Mouse (Mus musculus): ENCODE measurements at regions not wholly inside any gene's neighbourhood (a gene's known extent, or its start where the extent isn't known, plus 50 kb on each side); places are given as distances from the start of the nearest gene placed in this dataset.
"Not testable (repeated sequence)": the region's sequence is repeated elsewhere in the genome, so short reads cannot be mapped to it uniquely, and the experiment has no call there.

GRCm38 (mm10) chr16:57923447-57924129 lies 169.1 kb upstream of the Col8a1 start:
- DNase-seq (ENCODE audit: low spot score in 2 of 2), result no peak

- no peak for DNase-seq (ENCODE audit: low spot score in 2 of 2)
These were observed 169.6 kb upstream of the Col8a1 start for GRCm38 (mm10) chr16:57924130-57924495.

- DNase-seq (ENCODE audit: low spot score in 2 of 2), result peak in 1 of 2 experiments; percentile 34
These were observed 173.3 kb upstream of the Col8a1 start for GRCm38 (mm10) chr16:57927816-57928215.

GRCm38 (mm10) chr16:57928301-57928700 lies 173.8 kb upstream of the Col8a1 start:
- DNase-seq (ENCODE audit: low spot score in 2 of 2), result peak in 1 of 2 experiments; percentile 31

- no peak for DNase-seq (ENCODE audit: low spot score in 2 of 2)
These were observed 174.7 kb upstream of the Col8a1 start for GRCm38 (mm10) chr16:57929151-57929764.

GRCm38 (mm10) chr16:57945404-57945803 lies 190.9 kb upstream of the Col8a1 start:
- no peak for DNase-seq (ENCODE audit: low spot score in 2 of 2)

- no peak for DNase-seq (ENCODE audit: low spot score in 2 of 2)
These were observed 192.8 kb upstream of the Col8a1 start for GRCm38 (mm10) chr16:57947309-57947708.

GRCm38 (mm10) chr16:57949680-57950079 lies 195.1 kb upstream of the Col8a1 start:
- no peak for DNase-seq (ENCODE audit: low spot score in 2 of 2)

GRCm38 (mm10) chr16:57970956-57971355 lies 216.4 kb upstream of the Col8a1 start:
- DNase-seq (ENCODE audit: low spot score in 2 of 2), result no peak

GRCm38 (mm10) chr16:57984111-57984510 lies 229.6 kb upstream of the Col8a1 start:
- DNase-seq (ENCODE audit: low spot score in 2 of 2), result no peak

- DNase-seq (ENCODE audit: low spot score in 2 of 2), result no peak
These were observed 251.2 kb upstream of the Col8a1 start for GRCm38 (mm10) chr16:58005740-58006139.

GRCm38 (mm10) chr16:58013557-58013956 lies 259.0 kb upstream of the Col8a1 start:
- no peak for DNase-seq (ENCODE audit: low spot score in 2 of 2)

- no peak for DNase-seq (ENCODE audit: low spot score in 2 of 2)
These were observed 273.0 kb upstream of the Col8a1 start for GRCm38 (mm10) chr16:58027525-58027924.

- not testable (repeated sequence) for DNase-seq (ENCODE audit: low spot score in 2 of 2)
These were observed 274.0 kb upstream of the Col8a1 start for GRCm38 (mm10) chr16:58028541-58028940.

GRCm38 (mm10) chr16:58029674-58030073 lies 275.1 kb upstream of the Col8a1 start:
- no peak for DNase-seq (ENCODE audit: low spot score in 2 of 2)

GRCm38 (mm10) chr16:58068654-58069271 lies 314.2 kb upstream of the Col8a1 start:
- DNase-seq (ENCODE audit: low spot score in 2 of 2), result no peak

GRCm38 (mm10) chr16:58072441-58072840 lies 317.9 kb upstream of the Col8a1 start:
- no peak for DNase-seq (ENCODE audit: low spot score in 2 of 2)

GRCm38 (mm10) chr16:58100351-58100750 lies 307.9 kb upstream of the Dcbld2 start:
- no peak for DNase-seq (ENCODE audit: low spot score in 2 of 2)

GRCm38 (mm10) chr16:58110452-58110851 lies 297.8 kb upstream of the Dcbld2 start:
- DNase-seq (ENCODE audit: low spot score in 2 of 2), result no peak

- no peak for DNase-seq (ENCODE audit: low spot score in 2 of 2)
These were observed 282.2 kb upstream of the Dcbld2 start for GRCm38 (mm10) chr16:58126086-58126485.

GRCm38 (mm10) chr16:58136144-58136905 lies 271.9 kb upstream of the Dcbld2 start:
- no peak for DNase-seq (ENCODE audit: low spot score in 2 of 2)

- no peak for DNase-seq (ENCODE audit: low spot score in 2 of 2)
These were observed 271.3 kb upstream of the Dcbld2 start for GRCm38 (mm10) chr16:58136979-58137378.

Measured in urinary bladder, postnatal 36 days (tissue).